Mouse (Mus musculus): Measurements from ENCODE around the gene Nup210.
"Not testable (repeated sequence)": the region's sequence is repeated elsewhere in the genome, so short reads cannot be mapped to it uniquely, and the experiment has no call there.

The Nup210 gene

DNA sequence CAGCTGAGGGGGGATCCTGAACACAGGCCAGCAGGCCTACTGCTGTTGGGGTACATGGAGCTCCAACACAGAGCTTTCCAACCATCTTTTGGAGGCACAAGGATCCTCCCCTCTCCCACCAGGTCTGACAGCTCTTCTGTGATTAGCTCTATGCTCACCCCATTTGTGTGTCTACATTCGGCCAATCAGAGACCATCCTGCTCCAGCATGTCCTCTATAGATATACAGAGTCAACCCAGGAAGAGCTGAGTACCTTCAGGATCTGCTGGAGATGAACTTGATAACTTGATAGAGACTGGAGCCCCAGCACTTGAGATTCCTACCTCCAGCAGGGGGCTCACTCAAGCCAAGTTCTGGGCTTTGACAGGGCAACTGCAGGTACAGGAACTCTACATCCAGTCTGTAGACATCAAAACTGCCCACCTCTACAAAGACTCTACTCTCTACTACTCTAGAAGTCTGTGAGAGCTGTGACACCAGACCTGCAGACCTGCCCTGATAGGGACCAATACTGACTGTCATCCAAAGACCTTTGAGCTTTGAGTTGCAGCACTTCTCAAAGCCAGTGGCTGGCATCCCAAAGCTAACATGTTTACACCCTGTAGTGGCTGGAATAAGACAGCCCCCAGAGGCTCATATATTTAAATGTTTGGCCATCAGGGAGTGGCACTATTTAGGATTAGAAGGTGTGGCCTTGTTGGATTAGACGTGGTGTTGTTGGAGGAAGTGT, 11.1 kb downstream of the Nup210 start:
- peak in 1 of 2 experiments; percentile 32 for DNase-seq (ENCODE audit: low spot score in 2 of 2)

DNA sequence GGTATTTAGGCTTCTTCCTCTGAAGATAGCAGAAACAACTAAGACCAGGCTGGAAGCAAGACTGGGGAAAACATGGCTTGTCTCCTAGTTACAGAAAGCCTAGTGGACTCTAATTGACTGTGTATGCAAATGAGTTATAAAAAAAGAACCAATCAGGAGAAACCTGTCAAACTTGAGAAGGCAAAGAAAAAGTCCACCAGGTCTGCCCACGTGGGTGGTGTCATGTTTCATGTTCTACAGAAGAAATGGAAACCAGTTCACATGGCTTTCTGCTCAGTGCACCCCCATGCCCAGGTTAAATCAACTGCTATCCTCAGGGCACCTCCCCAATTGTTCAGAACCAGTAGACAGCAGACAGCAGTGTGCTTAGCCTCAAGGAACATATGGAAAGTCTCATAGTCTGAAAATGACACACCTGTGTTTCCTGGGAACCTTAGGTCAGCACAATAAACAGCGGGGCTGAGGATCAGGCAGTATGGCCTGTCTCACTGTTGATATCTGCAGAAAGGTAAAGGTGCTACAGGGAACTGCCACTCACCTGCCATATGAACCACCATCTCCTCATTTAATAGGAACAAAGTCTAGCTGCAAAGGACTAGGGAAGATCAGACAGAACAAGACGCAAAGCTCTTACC, 11.7 kb downstream of the Nup210 start:
- no peak for DNase-seq (ENCODE audit: low spot score in 2 of 2)

- not testable (repeated sequence) for DNase-seq (ENCODE audit: low spot score in 2 of 2)
These were observed 13.2 kb downstream of the Nup210 start for GRCm38 (mm10) chr6:91103421-91103820.

- no peak for DNase-seq (ENCODE audit: low spot score in 2 of 2)
These were observed 16.0 kb downstream of the Nup210 start for GRCm38 (mm10) chr6:91100621-91101020.

GRCm38 (mm10) chr6:91097879-91098278, 18.8 kb downstream of the Nup210 start:
- DNase-seq (ENCODE audit: low spot score in 2 of 2), result no peak

DNA sequence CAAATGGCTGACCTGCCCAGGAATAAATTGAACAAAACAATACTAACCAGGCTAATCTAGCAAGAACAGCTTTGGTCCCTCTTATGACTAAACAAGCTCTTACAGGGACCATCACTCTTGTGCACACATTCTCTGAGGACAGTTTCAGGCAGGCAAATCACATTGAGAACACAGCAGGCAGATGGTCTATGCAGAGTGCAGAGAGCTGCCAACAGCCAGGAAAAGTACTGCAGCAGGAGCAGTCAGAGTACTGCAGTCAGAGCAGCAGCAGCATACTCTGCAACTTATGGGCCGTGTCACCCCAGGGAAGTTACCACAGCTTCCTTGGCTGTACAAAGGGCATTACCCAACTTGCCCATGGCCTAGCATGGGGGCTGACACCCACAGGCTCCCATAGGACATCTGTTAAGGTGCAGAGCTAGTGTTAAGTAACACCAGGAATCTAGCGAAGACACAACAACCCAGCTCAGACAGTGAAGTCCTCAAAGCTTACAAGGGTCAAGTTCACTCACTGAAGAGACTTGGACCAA, 21.5 kb downstream of the Nup210 start:
- no peak for DNase-seq (ENCODE audit: low spot score in 2 of 2)

DNA sequence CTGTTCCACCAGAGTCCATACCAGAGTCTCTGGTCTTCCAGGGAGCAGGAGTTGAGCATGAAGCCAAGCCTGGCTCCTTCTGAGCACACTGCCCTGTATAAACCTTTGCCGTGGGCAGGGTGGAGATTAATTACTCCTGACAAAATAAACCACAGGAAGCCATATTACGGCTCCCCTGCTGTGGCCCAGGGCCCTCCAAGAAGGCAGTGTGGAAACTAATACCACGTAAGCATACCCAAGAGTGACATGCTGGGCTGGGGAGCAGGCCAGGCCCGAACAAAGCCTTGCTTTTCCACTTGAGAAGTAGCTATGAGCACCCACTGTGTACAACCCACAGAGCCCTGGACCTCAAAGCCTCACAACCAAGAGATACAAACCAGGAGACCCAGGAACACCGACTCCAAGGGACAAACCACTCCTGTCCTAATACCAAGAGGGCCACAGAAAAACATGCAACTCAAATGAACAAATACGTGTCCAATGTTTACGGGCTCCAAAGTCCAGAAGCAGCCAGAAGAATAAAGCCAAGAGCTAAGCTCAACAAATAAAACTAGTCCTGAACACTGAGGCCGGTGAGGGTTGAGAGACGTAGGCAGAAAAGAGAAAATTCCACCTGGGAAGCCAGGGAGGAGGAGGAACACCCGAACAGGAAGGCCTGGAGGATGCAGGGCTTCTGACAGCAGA, 24.3 kb downstream of the Nup210 start:
- no peak for DNase-seq (ENCODE audit: low spot score in 2 of 2)

DNA sequence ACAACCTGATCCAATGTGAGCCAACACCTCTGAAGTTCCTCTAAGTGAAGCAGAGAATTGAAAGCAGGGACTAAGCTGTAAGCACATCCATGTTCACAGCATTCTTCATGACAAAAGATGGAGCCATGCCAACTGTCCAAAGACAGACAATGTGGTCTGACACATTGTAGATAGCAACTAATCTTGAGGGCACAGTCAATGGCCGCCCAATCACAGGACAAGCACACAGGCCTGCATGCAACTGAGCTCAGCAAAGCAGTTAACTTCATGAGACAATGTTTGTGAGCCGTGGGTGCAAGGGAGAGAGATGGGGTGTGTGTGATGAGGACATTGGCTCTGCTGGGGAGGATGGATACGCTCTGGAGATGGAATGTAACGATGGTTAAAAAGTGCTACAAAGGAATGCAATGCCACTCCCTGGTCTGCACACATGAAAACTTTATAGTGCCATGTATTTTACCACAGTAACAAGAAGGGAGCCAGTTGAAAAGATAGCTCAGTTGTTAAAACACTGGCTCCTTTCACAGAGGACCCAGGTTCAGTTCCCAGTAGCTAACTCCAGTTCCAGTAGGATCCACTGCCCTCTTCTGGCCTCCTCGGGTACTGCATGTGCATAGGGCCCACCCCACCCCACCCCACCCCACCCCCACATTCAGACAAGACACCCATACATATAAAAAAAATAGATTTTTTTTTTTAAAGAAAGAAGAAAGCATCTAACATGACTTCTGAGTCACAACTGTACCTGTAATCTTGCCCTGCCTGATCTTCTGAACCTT, 31.3 kb downstream of the Nup210 start:
- DNase-seq (ENCODE audit: low spot score in 2 of 2), result peak; percentile 51 to 81

GRCm38 (mm10) chr6:91080033-91080432, 36.6 kb downstream of the Nup210 start:
- DNase-seq (ENCODE audit: low spot score in 2 of 2), result no peak

GRCm38 (mm10) chr6:91076249-91076648, 40.4 kb downstream of the Nup210 start:
- DNase-seq (ENCODE audit: low spot score in 2 of 2), result no peak

GRCm38 (mm10) chr6:91068511-91068910, 48.1 kb downstream of the Nup210 start:
- DNase-seq (ENCODE audit: low spot score in 2 of 2), result no peak

GRCm38 (mm10) chr6:91067048-91067447, 49.6 kb downstream of the Nup210 start:
- DNase-seq (ENCODE audit: low spot score in 2 of 2), result no peak

DNA sequence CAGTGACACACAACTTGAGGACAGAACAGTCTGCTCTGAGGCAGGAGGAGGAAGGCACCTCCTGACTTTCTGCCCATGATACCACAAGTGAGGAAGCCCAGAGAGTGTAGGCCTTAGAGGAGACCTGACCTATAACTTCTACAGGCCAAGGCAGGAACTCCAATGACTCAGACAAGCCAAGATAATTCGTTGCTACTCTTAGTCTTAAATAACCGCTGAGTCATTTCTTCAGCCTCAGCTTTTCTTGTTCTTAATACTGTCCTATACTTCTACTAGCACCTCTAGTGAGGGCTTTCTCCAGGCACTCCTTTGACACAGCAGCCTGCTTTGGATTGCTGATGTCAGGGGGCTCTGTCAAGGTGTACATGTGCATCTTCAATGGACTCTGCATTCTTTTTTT, 55.3 kb downstream of the Nup210 start:
- DNase-seq (ENCODE audit: low spot score in 2 of 2), result no peak

DNA sequence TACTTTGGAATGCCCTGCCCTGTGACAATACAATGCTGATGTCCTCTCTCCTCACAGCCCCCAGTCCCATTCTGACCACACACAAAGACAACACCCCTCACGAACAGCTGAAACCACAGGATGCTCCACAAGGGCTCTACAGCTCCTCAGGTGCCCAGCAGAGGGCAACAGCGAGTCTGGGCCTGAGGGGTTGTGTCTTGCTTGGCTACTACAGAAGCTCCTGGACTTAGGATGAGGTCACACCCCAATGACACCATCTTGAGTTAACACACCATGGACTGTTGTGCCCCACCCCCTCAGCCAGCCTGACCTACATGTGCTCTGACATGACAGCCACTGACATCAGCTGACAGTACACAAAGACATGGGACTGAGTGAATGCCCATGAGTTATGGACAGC, 56.9 kb downstream of the Nup210 start:
- DNase-seq (ENCODE audit: low spot score in 2 of 2), result peak; percentile 42 to 79

DNA sequence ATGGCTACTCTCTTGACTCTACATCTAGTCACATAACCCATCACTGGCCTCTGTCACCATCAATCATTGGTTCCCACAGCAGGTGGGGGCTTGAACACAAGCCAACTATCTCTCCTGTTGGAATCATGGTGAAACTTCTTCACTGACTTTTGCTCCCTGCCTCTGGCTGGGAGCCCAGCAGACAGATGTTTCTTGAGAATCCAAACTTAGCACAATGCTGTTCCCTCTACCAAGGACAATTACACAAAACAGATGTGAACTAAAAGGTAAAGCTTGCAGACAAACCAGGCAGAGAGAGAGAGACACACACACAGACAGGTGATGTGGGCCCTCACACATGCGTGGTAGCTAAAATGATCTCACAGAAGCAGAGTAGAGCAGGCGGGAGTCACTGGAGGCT, 58.6 kb downstream of the Nup210 start:
- no peak for DNase-seq (ENCODE audit: low spot score in 2 of 2)

DNA sequence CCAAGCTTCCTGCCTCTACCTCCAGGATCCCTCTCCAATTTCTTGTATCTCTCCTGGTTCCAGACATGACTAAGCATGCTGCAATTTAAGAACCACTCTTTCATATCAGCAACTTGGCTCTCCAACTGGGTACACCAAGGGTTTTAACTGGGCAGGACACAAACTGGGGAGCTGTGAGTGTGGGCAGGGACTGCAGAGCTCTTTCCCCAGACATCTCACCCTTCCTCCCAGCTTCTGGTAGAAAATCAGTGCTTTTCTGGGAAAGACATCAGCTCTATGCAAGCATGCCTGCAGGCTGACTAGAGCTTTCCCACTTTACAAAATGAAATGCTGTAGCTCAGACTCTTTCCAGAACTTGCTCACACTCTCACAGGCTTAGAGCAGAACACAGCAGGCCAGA, 60.3 kb downstream of the Nup210 start:
- DNase-seq (ENCODE audit: low spot score in 2 of 2), result no peak

GRCm38 (mm10) chr6:91052572-91052971, 64.1 kb downstream of the Nup210 start:
- DNase-seq (ENCODE audit: low spot score in 2 of 2), result no peak

- no peak for DNase-seq (ENCODE audit: low spot score in 2 of 2)
These were observed 68.6 kb downstream of the Nup210 start for GRCm38 (mm10) chr6:91048019-91048418.

- no peak for DNase-seq (ENCODE audit: low spot score in 2 of 2)
These were observed 69.2 kb downstream of the Nup210 start for GRCm38 (mm10) chr6:91047434-91047833.

DNA sequence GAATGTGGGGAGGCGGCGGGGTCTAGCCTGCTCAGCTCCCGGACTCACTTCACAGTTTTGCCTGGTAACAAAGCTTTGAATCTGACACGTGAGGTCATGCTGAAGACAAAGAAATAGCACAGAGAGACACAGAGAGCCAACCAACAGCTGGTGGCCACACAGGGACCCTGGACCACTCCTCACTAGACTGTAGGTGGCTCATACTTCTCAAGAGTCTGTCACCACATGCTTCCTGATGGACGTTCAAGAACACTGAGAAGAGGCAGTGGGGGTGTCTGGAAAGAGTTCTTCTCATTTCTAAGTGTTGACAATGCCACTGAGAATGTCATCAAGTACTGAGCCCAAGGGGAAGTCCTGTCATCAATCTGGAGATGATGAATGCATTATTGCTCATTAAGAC, 70.4 kb downstream of the Nup210 start:
- no peak for DNase-seq (ENCODE audit: low spot score in 2 of 2)

- DNase-seq (ENCODE audit: low spot score in 2 of 2), result no peak
These were observed 71.8 kb downstream of the Nup210 start for GRCm38 (mm10) chr6:91044628-91045331.
